Mouse (Mus musculus) testis, adult 2 months (tissue): ENCODE measurements around the gene Gm6763. TPM values are rescaled to one million over a fixed set of nuclear protein-coding genes. Genes with fewer than 3 reads are reported as not detected.
"Not testable (repeated sequence)": the region's sequence is repeated elsewhere in the genome, so short reads cannot be mapped to it uniquely, and the experiment has no call there.

Source experiments
- H3K27ac ChIP-seq: fragments of 200-500 bp; 2 replicates; pipeline ENCODE4 v1.5.1; 2012; ENCODE audit warnings: low read depth, low read length; ENCODE audit not compliant: control insufficient read depth, insufficient read depth
- H3K27me3 ChIP-seq: fragments of 200-500 bp; 2 replicates; pipeline ENCODE4 v1.6.1; 2012; ENCODE audit warnings: mild to moderate bottlenecking, low read length, moderate library complexity; ENCODE audit not compliant: control insufficient read depth, insufficient read depth
- H3K36me3 ChIP-seq: fragments of 200-500 bp; 2 replicates; pipeline ENCODE4 v1.6.1; 2012; ENCODE audit warnings: mild to moderate bottlenecking, low read length; ENCODE audit not compliant: control insufficient read depth, insufficient read depth
- H3K4me1 ChIP-seq: fragments of 200-500 bp; 2 replicates; pipeline ENCODE4 v1.6.1; 2012; ENCODE audit warnings: low read length; ENCODE audit not compliant: control insufficient read depth, insufficient read depth
- H3K4me3 ChIP-seq: fragments of 200-500 bp; 2 replicates; pipeline ENCODE4 v1.5.1; 2012; ENCODE audit warnings: low read depth, mild to moderate bottlenecking, low read length, moderate library complexity, mixed read lengths; ENCODE audit not compliant: control insufficient read depth
- CTCF ChIP-seq: fragments of 200-500 bp; IDR thresholded peaks from 2 replicates; pipeline ENCODE4 v1.5.1; 2012; ENCODE audit warnings: low read depth, mild to moderate bottlenecking, inconsistent platforms, low read length, moderate library complexity; ENCODE audit not compliant: control insufficient read depth, insufficient read depth, insufficient replicate concordance
- POLR2A ChIP-seq: fragments of 200-500 bp; IDR thresholded peaks from 2 replicates; pipeline ENCODE4 v1.6.1; 2012; ENCODE audit warnings: low read depth, mild to moderate bottlenecking, inconsistent platforms, low read length, moderate library complexity; ENCODE audit not compliant: control insufficient read depth
- polyA plus RNA-seq: library from polyadenylated mRNA; depleted of rRNA; stranded (reverse); fragments of >200 nt; gene quantifications from 2 replicates; pipeline ENCODE4 v1.2.3, GENCODE M21; 2012; rRNA removed

Gene Gm6763
- not detected in 2 replicates for polyA plus RNA-seq

- not testable (repeated sequence) for H3K27ac ChIP-seq, H3K36me3 ChIP-seq, H3K4me1 ChIP-seq, H3K4me3 ChIP-seq, H3K27me3 ChIP-seq
These were observed at the start of gene Gm6763 for GRCm38 (mm10) chr10:104151197-104151596. Gm6763 (plus strand) TSS chr10:104151497.

- TF ChIP-seq CTCF: no peak
- no peak for TF ChIP-seq POLR2A
- H3K4me1 ChIP-seq: no peaks in the 10 kb centered on the region
- no peaks in the 10 kb centered on the region for H3K27me3 ChIP-seq
- H3K27ac ChIP-seq: no peak overlapping the region
- H3K36me3 ChIP-seq: no peaks in the 10 kb centered on the region
- H3K4me3 ChIP-seq: no peak overlapping the region
These were observed 41.3 kb upstream of the Gm6763 start for GRCm38 (mm10) chr10:104110044-104110443.

GRCm38 (mm10) chr10:104118312-104118711 lies 33.0 kb upstream of the Gm6763 start:
- H3K4me1 ChIP-seq: no peaks in the 10 kb centered on the region
- no peaks in the 10 kb centered on the region for H3K36me3 ChIP-seq
- no peak for TF ChIP-seq POLR2A
- no peak overlapping the region for H3K27ac ChIP-seq
- H3K4me3 ChIP-seq: no peak overlapping the region
- H3K27me3 ChIP-seq: no peaks in the 10 kb centered on the region

- H3K36me3 ChIP-seq, H3K27me3 ChIP-seq, H3K4me3 ChIP-seq, H3K4me1 ChIP-seq, H3K27ac ChIP-seq: not testable (repeated sequence)
These were observed 8.6 kb upstream of the Gm6763 start, which contains the start of gene Gm21293 for GRCm38 (mm10) chr10:104142687-104143086. Gm21293 (plus strand) TSS chr10:104142987.

- H3K4me3 ChIP-seq, H3K27ac ChIP-seq, H3K4me1 ChIP-seq, H3K27me3 ChIP-seq, H3K36me3 ChIP-seq: not testable (repeated sequence)
These were observed 8.4 kb downstream of the Gm6763 start, which contains the start of gene Gm8764 for GRCm38 (mm10) chr10:104159706-104160105. Gm8764 (plus strand) TSS chr10:104160006.

- not testable (repeated sequence) for H3K4me1 ChIP-seq, H3K36me3 ChIP-seq, H3K27me3 ChIP-seq, H3K27ac ChIP-seq, H3K4me3 ChIP-seq
These were observed 16.9 kb downstream of the Gm6763 start, which contains the start of gene Gm21304 for GRCm38 (mm10) chr10:104168215-104168614. Gm21304 (plus strand) TSS chr10:104168515.

- H3K4me1 ChIP-seq, H3K27ac ChIP-seq, H3K27me3 ChIP-seq, H3K36me3 ChIP-seq, H3K4me3 ChIP-seq: not testable (repeated sequence)
These were observed 25.4 kb downstream of the Gm6763 start, which contains the start of gene Gm21312 for GRCm38 (mm10) chr10:104176724-104177123. Gm21312 (plus strand) TSS chr10:104177024.

- not testable (repeated sequence) for H3K27me3 ChIP-seq, H3K4me1 ChIP-seq, H3K4me3 ChIP-seq, H3K36me3 ChIP-seq, H3K27ac ChIP-seq
These were observed 33.9 kb downstream of the Gm6763 start, which contains the start of gene Gm20765 for GRCm38 (mm10) chr10:104185233-104185632. Gm20765 (plus strand) TSS chr10:104185533.

GRCm38 (mm10) chr10:104193742-104194141 lies 42.4 kb downstream of the Gm6763 start, which contains the start of gene Gm4340:
Gm4340 (plus strand) TSS chr10:104194042.
- not testable (repeated sequence) for H3K36me3 ChIP-seq, H3K27ac ChIP-seq, H3K4me1 ChIP-seq, H3K4me3 ChIP-seq, H3K27me3 ChIP-seq

Other genes starting within 250 kb of the Gm6763 start
- not detected in 2 replicates for gene Gm21293, start 8.5 kb upstream of the Gm6763 start, polyA plus RNA-seq
- not detected in 2 replicates for gene Gm8764, start 8.5 kb downstream of the Gm6763 start, polyA plus RNA-seq
- gene Gm21304, start 17.0 kb downstream of the Gm6763 start, polyA plus RNA-seq: not detected in 2 replicates
- gene Gm21312, start 25.5 kb downstream of the Gm6763 start, polyA plus RNA-seq: not detected in 2 replicates
- gene Gm20765, start 34.0 kb downstream of the Gm6763 start, polyA plus RNA-seq: not detected in 2 replicates
- not detected in 2 replicates for gene Gm4340, start 42.5 kb downstream of the Gm6763 start, polyA plus RNA-seq